19 mouse cellular contexts compared by ENCODE assay signal in the genomic region with DNA sequence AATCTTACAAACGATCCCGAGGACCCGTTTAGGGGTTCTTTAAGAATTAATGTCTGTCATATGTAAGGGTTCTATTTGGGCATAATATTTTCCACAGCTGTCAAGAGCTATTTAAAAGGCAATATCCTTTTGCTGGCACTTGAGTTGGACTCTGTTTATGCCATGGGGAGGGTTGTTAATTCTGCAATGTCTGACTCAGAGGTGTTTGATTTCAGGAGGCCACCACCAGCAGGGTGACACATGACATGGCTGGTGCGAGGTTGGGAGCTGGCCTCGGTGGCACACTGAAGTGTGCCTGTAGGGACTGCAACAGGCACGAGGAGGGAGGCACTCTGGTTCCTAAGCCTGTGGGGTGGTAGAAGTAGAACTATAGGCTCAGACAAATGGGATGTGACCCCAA.
DNase-seq lines count a peak whose midpoint lies in the region; ATAC-seq and TF ChIP-seq lines count a peak whose summit lies in the region.
"Had no signal": no experiment of that assay in that cellular context is flagged by ENCODE, and none has a peak within 500 bp of the region (broad histone marks: within the 10 kb centered on the region; RNA-seq: fewer than 3 reads in every experiment).

No protein-coding gene starts in this region.

- DNase-seq in gastrocnemius, adult 18-20 months (ENCODE audit: low spot score): peak; percentile 71
- no peak for DNase-seq in gastrocnemius, postnatal 4 days (ENCODE audit: low spot score in 2 of 2)
- DNase-seq in kidney, postnatal 0 days (ENCODE audit: low spot score): peak; percentile 29
- no peak for DNase-seq in kidney, adult 2 months
- DNase-seq in fibroblast of lung, adult 2 months (ENCODE audit: low read depth): peak; percentile 24
- no peak for DNase-seq in limb, embryonic 14.5 days (ENCODE audit: low spot score)
- DNase-seq in cerebellum, adult 9-11 months: no peak
- no peak for DNase-seq in layer of hippocampus, adult 18-20 months (ENCODE audit: low spot score in 2 of 2)
- DNase-seq: adrenal gland, adult 2 months; adrenal gland, postnatal 25 days; cerebellum, adult 18-20 months; embryo, embryonic 11 days; forebrain, postnatal 0 days had no signal

- ATAC-seq in kidney, postnatal 0 days (replicated peaks; ENCODE audit: low FRiP score, low read depth): no peak
- ATAC-seq in limb, embryonic 14.5 days (ENCODE audit: low FRiP score, low read depth): peak; percentile 65
- ATAC-seq: forebrain, embryonic 13.5 days; forebrain, postnatal 0 days; intestine, embryonic 15.5 days had no signal

- no peak overlapping the region for H3K4me2 ChIP-seq in kidney, postnatal 0 days (ENCODE audit: low read length)
- no peak overlapping the region for H3K4me2 ChIP-seq in limb, embryonic 14.5 days (replicated peaks; ENCODE audit: low read depth, low read length, severe bottlenecking)
- H3K4me2 ChIP-seq: embryonic facial prominence, embryonic 12.5 days; forebrain, embryonic 13.5 days; heart, embryonic 12.5 days; hindbrain, embryonic 14.5 days; intestine, embryonic 15.5 days had no signal

- H3K27ac ChIP-seq in kidney, postnatal 0 days: no peak overlapping the region
- no peak overlapping the region for H3K27ac ChIP-seq in kidney, adult 2 months (ENCODE audit: insufficient read depth, low read depth, low read length)
- H3K27ac ChIP-seq in limb, embryonic 14.5 days (replicated peaks; ENCODE audit: low read depth, low read length): no peak overlapping the region
- H3K27ac ChIP-seq: forebrain, embryonic 13.5 days; hindbrain, embryonic 10.5 days; hindbrain, embryonic 14.5 days; intestine, embryonic 15.5 days had no signal

- no peak overlapping the region for H3K4me3 ChIP-seq in kidney, postnatal 0 days (replicated peaks; ENCODE audit: low read depth, low read length)
- H3K4me3 ChIP-seq in kidney, adult 2 months (ENCODE audit: insufficient read depth, low read depth, low read length): no peak overlapping the region
- H3K4me3 ChIP-seq in limb, embryonic 14.5 days (replicated peaks; ENCODE audit: low read length): no peak overlapping the region
- H3K4me3 ChIP-seq: embryonic facial prominence, embryonic 12.5 days; forebrain, embryonic 13.5 days; heart, embryonic 12.5 days; hindbrain, embryonic 10.5 days; intestine, embryonic 15.5 days had no signal

- TF ChIP-seq POLR2A in kidney, adult 2 months (IDR thresholded peaks at IDR 0.05; ENCODE audit: low read depth, low read length): no peak
- no peak for TF ChIP-seq POLR2A in limb, embryonic 14.5 days (IDR thresholded peaks at IDR 0.05; ENCODE audit: borderline replicate concordance, extremely low read depth, insufficient read depth, insufficient read length)

- no peaks in the 10 kb centered on the region for H3K4me1 ChIP-seq in kidney, postnatal 0 days (replicated peaks; ENCODE audit: insufficient read depth, low read length)
- H3K4me1 ChIP-seq in kidney, adult 2 months (ENCODE audit: control insufficient read depth, insufficient read depth, low read length): no peaks in the 10 kb centered on the region
- H3K4me1 ChIP-seq in limb, embryonic 14.5 days (ENCODE audit: control insufficient read depth, insufficient read depth, low read length): peaks cover 9% of the 10 kb centered on the region; the same call in 1 of the 2 replicates
- H3K4me1 ChIP-seq: forebrain, embryonic 13.5 days; heart, embryonic 12.5 days; intestine, embryonic 15.5 days had no signal

- no peak for TF ChIP-seq CTCF in kidney, postnatal 0 days (IDR thresholded peaks at IDR 0.05; ENCODE audit: low read depth)
- TF ChIP-seq CTCF in kidney, adult 2 months (conservative IDR thresholded peaks at IDR 0.05; ENCODE audit: insufficient read depth, insufficient read length, low read depth, low read length): no peak

- no peaks in the 10 kb centered on the region for H3K27me3 ChIP-seq in kidney, postnatal 0 days (ENCODE audit: insufficient read depth, low read length)
- no peaks in the 10 kb centered on the region for H3K27me3 ChIP-seq in kidney, adult 2 months (replicated peaks; ENCODE audit: control insufficient read depth, insufficient read depth, low read length)
- H3K27me3 ChIP-seq in limb, embryonic 14.5 days (ENCODE audit: control insufficient read depth, insufficient read depth, low read length): no peaks in the 10 kb centered on the region
- H3K27me3 ChIP-seq: embryonic facial prominence, embryonic 12.5 days; forebrain, embryonic 13.5 days; heart, embryonic 12.5 days had no signal

- H3K36me3 ChIP-seq in kidney, postnatal 0 days (ENCODE audit: insufficient read depth, low read length): no peaks in the 10 kb centered on the region
- no peaks in the 10 kb centered on the region for H3K36me3 ChIP-seq in kidney, adult 2 months (ENCODE audit: control insufficient read depth, insufficient read depth, low read length)
- H3K36me3 ChIP-seq in limb, embryonic 14.5 days (ENCODE audit: control insufficient read depth, insufficient read depth, low read length): no peaks in the 10 kb centered on the region
- H3K36me3 ChIP-seq: embryonic facial prominence, embryonic 12.5 days; heart, embryonic 12.5 days; hindbrain, embryonic 10.5 days; intestine, embryonic 15.5 days had no signal

- no peaks in the 10 kb centered on the region for H3K9me3 ChIP-seq in kidney, postnatal 0 days (replicated peaks; ENCODE audit: low read length)
- no peaks in the 10 kb centered on the region for H3K9me3 ChIP-seq in limb, embryonic 14.5 days (ENCODE audit: control insufficient read depth, low read length)
- H3K9me3 ChIP-seq: embryonic facial prominence, embryonic 12.5 days; forebrain, embryonic 13.5 days; hindbrain, embryonic 10.5 days; intestine, embryonic 15.5 days had no signal

- 30% methylated on average over 6 of the region's 6 CpGs for WGBS in kidney, postnatal 0 days
- WGBS in kidney, adult 2 months: 34% methylated on average over 6 of the region's 6 CpGs
- WGBS in limb, embryonic 14.5 days: 22% methylated on average over 6 of the region's 6 CpGs

- no peak overlapping the region for H3K9ac ChIP-seq in kidney, postnatal 0 days (ENCODE audit: low read depth, low read length)
- no peak overlapping the region for H3K9ac ChIP-seq in limb, embryonic 14.5 days (ENCODE audit: low read depth, low read length, severe bottlenecking)
- H3K9ac ChIP-seq: embryonic facial prominence, embryonic 12.5 days; forebrain, embryonic 13.5 days; forebrain, postnatal 0 days; heart, embryonic 12.5 days; hindbrain, embryonic 14.5 days; intestine, embryonic 15.5 days had no signal

Comparison
In these comparisons a context has a peak if more than half of its experiments do, and no peak if none do; other contexts are left out.
1. DNase-seq: peak in gastrocnemius, adult 18-20 months (single experiment), kidney, postnatal 0 days (single experiment) and fibroblast of lung, adult 2 months (single experiment); none in gastrocnemius, postnatal 4 days (0 of 2), kidney, adult 2 months (single experiment), limb, embryonic 14.5 days (single experiment), cerebellum, adult 9-11 months (single experiment) and layer of hippocampus, adult 18-20 months (0 of 2).